Mouse (Mus musculus) CD8-positive naive resting alpha-beta T cell, adult 2 months (primary cell): ENCODE measurements around the gene Skap1.

Source experiments
- DNase-seq, 2 experiments: peaks; one replicate each; pipeline ENCODE4 v3.0.0; 2022; ENCODE audit warnings: low read depth in 2 of 2, low spot score in 2 of 2

Gene Skap1

DNA sequence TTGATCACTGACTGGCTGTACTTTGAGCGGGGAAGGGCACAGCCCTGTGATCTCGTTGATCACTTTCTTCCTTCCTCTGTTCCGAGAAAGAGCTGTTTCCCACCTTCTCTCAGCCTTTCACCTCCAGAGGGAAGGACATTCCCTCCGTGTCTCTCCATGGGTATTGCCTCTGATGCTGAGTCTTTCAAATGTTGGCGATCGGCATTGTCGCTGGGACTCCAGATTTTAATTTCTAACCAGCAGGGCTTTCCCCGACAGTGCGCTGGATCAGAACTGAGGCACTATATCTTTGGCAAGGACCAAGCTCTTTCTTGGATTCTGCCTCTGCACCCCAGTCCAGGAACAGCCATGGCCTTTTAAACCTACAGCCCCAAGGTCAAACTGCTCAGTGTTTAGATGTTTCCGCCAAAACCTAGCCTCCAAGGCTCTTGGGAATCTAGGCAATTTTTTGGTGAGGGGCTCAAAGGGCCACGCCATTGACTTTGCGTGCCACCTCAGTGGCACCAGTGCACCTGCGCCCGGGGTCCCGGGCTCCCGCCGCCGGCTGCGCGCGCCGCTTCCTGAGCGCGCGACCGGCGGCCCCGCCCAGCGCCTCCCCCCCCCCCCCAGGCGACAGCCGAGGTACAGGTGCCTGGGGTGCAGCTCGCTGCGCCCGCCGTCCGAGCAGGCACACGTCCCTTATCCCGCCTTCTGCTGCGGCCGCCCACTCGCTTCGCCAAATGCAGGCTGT lies at the start of gene Skap1:
Gene Skap1 (plus strand): TSS at position 608 of the 730 bp plus-strand sequence.
- no peak for DNase-seq

DNA sequence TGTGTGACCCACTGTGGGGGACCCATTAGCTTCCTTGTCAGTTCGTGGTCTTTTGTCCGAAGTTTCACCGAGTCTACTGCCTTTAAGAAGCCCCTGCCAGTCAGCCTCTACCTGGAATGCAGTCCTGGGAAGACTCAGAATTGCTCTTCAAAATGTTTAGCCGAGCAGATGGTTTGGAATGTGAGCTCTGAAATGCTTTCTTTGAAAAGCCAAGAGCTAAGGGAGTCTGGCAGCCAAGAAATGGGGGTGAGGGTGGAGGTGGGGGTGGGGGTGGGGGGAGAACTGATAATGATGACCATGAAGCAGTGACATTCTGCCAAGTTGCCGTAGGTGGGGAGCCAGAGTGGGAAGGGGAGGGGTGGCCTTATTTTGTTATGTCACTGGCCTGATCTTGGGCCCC lies 43.3 kb upstream of the Skap1 start:
- DNase-seq = no peak

DNA sequence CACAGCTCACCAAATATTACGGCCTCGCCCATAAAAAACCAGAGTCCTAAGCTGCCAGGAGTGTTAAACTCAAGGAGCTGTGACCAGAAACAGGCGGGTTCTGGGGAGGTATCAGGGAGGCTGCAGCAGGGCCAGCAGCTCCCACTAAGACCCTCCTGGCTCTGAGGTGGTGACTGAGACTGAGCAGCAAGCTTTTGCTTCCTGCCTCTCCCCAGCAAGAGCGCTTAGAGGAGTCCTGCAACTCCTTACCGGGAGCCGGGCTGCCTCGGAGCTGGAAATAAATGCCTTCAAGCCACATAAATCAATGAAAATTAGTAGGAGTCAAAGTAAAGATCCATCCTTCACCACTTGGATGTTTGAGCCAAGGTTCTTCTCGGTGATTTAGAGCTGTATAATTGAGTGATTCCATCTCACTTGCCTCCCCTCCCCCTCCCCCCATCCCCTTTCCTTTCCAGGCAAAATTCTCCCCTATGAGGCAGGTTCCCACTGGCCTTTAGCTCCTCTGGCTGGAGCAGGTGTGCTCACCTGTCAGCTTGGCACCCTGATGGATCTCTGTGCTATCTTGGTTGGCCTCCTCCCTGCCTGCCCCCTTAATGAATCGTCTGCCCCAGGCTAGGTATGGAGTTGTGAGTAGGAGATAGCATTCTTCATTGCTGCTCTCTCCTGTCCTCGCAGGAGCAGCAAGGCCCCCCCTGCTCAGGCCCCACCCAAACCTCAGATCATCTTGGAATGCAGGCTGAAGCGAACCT lies 42.7 kb upstream of the Skap1 start:
- DNase-seq = no peak

DNA sequence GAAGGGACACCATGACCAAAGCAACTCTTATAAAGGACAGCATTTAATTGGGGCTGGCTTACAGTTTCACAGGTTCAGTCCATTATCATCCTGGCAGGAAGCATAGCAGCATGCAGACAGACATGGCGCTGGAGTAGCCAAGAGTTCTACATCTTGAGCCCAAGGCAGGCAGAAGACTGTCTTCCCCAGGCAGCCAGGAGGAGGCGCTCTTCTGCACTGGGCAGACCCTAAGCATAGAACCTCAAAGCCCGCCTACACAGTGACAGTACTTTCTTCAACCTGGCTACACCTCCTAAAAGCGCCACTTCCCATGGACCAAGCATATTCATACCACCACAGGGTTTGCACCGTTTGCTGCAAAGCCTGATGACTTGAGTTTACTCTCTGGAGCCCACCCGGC lies 39.2 kb upstream of the Skap1 start:
- no peak for DNase-seq

GRCm38 (mm10) chr11:96426191-96426590 lies 38.2 kb upstream of the Skap1 start:
- DNase-seq = no peak

GRCm38 (mm10) chr11:96426805-96427204 lies 37.6 kb upstream of the Skap1 start:
- no peak for DNase-seq

GRCm38 (mm10) chr11:96429062-96429461 lies 35.3 kb upstream of the Skap1 start:
- no peak for DNase-seq

- no peak for DNase-seq
These were observed 34.5 kb upstream of the Skap1 start for GRCm38 (mm10) chr11:96429891-96430290.

DNA sequence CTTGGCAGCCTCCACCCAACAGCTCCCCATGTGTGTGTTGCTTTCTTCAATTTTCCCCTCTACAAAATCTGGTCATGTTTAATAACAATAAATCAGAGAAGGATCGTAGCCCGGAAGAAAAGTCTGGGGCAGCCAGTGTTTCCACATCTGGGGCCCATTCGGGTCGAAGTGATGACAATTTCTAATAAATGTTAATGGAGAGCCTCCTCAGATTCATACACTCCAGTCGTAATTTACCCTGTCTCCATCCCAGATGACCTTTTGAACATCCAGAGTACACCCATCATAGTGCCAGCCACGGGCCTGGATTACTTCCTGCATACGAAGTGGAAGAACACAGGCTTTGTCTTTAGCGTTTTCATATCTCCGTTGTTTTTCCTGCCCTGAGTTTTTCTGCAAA lies 32.5 kb upstream of the Skap1 start:
- DNase-seq = no peak

GRCm38 (mm10) chr11:96434888-96435287 lies 29.5 kb upstream of the Skap1 start:
- DNase-seq = no peak

GRCm38 (mm10) chr11:96436525-96436924 lies 27.9 kb upstream of the Skap1 start:
- no peak for DNase-seq

DNA sequence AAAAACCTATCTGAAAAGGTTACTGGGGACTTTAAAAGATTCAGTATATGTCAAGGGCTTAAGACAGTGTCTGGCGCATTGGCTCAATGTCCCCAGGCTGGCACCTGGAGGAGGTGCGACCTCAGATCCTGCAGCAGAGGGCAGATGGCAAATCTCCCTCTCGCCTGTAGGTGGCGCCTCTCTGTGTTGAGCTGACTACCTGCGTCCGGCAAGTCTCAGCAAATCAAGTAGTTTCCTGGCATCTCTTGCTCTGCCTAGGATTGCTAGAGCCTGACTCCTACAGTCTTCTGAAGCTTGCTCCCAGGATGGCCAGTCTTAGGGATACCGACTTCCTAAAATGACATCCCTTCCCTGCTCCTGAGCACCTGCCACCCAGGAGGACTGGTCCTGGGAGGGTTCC lies 25.6 kb upstream of the Skap1 start:
- DNase-seq = peak; percentile 76 to 83

DNA sequence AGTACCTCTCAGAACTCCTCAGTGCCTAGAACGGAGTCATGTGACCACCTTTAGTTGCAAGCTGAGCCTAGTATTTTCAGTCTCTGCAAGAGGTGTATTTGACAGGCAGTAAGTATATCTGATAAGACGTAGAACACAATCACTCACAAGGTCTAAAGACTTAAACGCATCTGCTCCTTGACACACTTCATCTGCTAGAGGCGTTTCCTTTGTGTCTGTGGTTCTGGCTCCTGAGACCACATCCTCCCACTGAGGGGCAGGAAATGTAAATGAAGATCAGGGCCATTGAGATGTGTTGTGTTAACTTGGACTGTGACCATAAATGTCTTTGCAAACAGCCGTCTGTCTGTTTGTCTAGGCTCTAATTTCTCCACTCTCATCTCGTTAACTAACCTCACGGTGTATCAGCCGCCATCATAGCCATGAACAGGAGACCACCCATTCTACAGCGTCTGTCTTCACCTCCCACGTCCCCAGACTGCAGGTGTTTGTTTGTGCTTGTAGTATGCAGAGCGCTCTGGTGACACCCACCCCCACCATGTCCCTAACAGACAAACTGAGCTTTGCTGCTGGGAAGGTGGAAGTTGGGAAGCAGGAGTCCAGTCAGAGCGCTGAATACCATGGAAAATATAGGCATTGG lies 22.7 kb upstream of the Skap1 start:
- peak; percentile 55 to 73 for DNase-seq

GRCm38 (mm10) chr11:96442468-96442867 lies 21.9 kb upstream of the Skap1 start:
- DNase-seq = no peak

DNA sequence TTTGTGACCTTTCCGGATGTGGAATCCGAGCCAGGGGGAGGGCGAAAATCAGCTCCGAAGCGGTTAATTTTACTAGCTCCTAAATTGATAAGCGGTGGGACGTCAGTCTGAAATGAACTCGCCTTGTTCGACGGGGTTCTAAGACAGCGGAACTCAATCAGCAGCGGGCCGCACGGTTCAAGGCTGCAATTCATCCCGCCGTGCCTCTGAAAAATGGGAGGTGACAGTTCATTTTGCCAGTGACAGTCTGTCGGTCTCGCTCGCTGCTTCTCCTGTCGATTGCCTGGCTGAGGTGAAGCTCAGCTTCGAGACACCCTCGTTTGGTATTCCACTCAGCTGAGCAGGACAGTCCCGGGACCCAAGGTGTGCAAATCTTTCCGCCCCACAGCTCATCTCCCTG lies 16.5 kb upstream of the Skap1 start:
- no peak for DNase-seq

GRCm38 (mm10) chr11:96455111-96455510 lies 9.3 kb upstream of the Skap1 start:
- DNase-seq = peak; percentile 47 to 58

GRCm38 (mm10) chr11:96455699-96456326 lies 8.6 kb upstream of the Skap1 start:
- no peak for DNase-seq

DNA sequence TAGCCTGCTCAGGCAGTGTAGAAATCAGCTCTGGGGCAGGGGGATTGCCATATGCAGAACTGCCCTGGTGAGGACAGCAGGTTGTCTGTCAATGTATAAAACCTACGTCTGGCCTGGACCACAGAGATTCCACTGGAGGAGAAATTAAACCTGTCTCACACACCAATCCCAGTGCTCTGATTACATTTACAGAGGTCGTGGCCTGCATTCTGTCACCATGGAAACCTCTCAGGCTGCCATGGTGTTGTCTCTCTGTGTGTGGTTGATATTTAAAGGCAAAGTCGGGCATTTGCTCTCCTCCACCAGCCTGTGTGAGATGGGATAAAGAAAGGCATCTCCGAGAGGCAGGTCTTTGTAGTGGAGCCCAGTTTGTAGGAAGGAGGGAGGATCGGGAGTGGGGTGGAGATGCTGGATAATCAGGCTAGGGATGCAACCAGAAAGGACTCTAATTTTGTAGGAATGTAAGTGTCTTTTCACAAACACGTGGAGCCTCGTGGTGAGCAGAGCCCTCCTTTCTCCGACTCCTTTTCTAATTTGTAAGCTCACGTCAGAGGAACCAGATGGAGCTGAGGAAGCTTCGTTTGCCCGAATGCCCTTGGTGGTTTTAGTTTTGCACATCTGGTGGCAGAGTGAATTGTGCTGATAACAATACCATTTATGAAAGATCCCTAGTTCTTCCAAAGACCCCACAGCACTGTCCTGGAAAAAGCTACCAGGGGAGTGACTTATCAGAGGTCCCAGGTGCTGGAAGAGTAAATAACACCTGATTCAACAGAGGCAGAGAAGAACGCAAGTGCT lies 7.7 kb upstream of the Skap1 start:
- peak in 1 of 2 experiments; percentile 30 for DNase-seq

DNA sequence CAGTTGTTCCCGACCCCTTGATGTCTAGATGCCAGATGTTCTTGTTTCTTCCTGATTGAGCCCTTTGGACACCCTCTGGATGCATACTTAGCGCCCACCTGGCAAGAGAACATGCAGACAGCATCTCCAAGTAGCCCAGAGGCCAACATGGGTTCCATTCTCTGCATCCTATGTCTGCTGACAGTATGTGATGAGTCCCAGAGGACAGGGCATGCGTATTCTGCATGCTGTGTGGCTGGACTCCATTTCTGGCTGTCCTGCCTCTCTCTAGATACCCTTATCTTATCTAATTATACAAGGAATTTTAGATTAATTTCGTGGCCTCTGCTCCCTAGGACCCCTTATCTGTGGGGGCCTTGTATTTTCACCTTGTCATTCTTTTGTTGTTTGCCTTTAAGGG lies 2.6 kb upstream of the Skap1 start:
- no peak for DNase-seq

- DNase-seq = peak in 1 of 2 experiments; percentile 24
These were observed 2.1 kb upstream of the Skap1 start for GRCm38 (mm10) chr11:96462191-96462752.

DNA sequence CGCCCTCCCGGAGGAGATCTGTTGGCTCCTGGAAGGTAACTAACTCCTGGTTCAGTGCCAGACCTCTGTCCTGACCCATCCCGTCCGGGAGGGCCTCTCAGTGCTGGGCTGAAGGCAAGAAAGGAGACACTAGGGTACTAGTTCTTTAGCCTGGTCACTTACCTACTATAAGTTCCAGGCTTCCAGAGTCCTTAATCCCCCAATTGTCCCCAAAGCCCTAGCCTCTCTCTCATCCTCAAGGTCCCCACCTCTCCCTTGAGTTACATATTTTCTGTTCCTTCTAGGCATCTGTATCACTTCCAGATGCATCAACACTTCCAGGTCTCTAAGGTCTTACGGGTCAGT lies 295 bp downstream of the Skap1 start:
- DNase-seq = no peak
